Mouse (Mus musculus): ENCODE results near the gene Rpain. TPM values are rescaled to one million over a fixed set of nuclear protein-coding genes. Genes with fewer than 3 reads are reported as not detected.

Rpain gene
- polyA plus RNA-seq, 1 experiment from 2014 or later: 89.1 TPM

DNA sequence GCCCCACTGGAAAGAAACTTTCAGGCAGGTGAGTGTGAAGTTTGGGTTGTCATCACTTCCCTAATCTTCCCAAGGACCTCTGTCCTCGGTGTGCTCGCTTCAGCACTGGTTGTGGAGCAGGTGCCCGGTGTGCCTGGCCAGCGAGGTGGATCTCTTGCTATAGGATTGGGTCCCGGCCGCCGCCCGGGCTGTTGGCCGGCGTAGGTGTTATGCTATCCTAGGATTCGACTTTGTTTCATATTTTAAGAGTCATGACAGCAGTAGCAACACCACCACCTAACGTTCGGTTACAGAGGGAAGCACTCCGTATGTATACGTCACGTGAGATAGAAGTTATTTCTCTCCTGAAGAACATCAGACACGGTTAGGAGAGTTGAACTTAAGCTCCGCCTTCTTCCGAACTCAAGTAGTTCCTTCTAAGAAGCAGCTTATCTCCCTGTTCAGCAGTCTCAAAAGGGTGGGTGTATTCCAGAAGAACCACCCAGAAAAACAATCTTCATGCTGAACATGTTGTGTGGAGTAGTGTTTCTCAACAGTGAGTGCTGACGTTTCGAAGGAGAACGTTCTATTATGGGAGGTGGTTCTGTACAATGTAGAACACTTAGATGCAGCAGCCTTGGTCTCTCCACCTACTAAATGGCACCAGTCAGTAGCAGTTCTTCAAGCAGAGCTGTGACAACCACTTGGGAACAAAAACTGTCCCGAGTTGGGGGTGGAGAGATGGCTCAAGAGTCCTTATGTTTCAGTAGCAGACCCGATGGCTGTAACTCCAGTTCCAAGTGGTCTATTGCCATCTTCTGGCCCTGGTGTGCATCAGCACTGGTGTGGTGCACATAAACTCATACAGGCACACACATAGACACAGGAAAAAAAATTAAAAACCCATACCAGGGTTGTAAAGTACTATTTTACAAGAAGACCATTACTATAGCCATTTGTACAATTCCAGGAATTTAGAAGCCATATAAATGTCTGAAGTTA lies 837 bp downstream of the Rpain start:
- ATAC-seq (ENCODE audit: insufficient read depth): peak; percentile 61
- Histone ChIP-seq H3K27ac (replicated peaks) (peak overlapping the region; percentile 98), H3K4me3 (replicated peaks) (peak overlapping the region; percentile 94), H3K27me3 (no peaks in the 10 kb centered on the region), H3K36me3 (replicated peaks) (peaks cover 52% of the 10 kb centered on the region), H3K9me3 (replicated peaks) (no peaks in the 10 kb centered on the region), H3K4me2 (peak overlapping the region; percentile 79), H3K9ac (peak overlapping the region; percentile 83), H3K4me1 (replicated peaks) (peaks cover 54% of the 10 kb centered on the region)
- 5% methylated on average over 24 of the region's 24 CpGs for WGBS (ENCODE audit: insufficient replicate concordance)

DNA sequence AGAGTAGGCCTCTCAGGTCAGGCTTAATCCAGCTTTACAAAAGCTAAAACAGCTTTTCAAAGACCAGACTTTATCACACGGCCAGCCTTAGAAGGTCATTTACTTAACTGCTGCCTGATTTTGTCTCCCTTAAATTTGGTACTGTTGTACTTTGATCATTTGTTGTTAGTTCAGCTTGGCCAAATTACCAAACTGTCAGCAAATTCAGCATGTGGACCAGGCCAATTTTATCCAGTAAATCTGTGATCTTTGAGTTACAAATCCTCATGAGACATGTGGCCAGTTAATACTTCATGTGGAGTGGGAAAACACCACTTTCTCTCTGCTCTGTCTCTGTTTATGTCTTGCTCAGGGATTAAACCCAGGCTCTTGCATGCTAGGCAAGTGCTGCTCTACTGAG lies 2.6 kb downstream of the Rpain start:
- no peak overlapping the region for H3K4me3 ChIP-seq (replicated peaks)
- H3K4me1 ChIP-seq (replicated peaks): peaks cover 52% of the 10 kb centered on the region
- H3K27me3 ChIP-seq: no peaks in the 10 kb centered on the region
- 51% methylated on average over 1 of the region's 1 CpGs for WGBS (ENCODE audit: insufficient replicate concordance)
- H3K9me3 ChIP-seq (replicated peaks): no peaks in the 10 kb centered on the region
- H3K36me3 ChIP-seq (replicated peaks): peaks cover 62% of the 10 kb centered on the region
- no peak overlapping the region for H3K9ac ChIP-seq
- H3K27ac ChIP-seq (replicated peaks): 0 out of 2 replicates have a peak overlapping the region, but pooled peaks have one; percentile 0
- peak overlapping the region; percentile 79 for H3K4me2 ChIP-seq
- ATAC-seq (ENCODE audit: insufficient read depth): no peak

DNA sequence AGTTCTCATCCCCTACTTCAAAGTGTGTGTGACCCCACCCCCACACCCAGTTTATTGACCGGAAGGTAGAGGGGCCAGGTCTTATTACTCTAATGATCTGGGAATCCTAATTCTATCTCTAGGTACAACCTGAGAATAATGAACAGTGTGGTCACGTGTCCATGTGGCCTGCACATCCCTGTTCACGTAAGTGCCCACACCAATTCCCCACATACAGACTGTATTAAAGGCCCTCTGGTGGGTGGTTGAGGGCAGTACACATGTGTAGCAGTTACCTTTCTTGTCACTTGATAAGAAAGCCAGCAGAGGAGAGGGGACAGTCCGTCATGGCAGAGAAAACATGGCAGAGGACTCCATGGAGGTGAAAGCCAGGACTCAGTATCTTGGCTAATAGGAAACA lies 3.9 kb downstream of the Rpain start:
- peaks cover 42% of the 10 kb centered on the region for H3K4me1 ChIP-seq (replicated peaks)
- H3K4me2 ChIP-seq: no peak overlapping the region
- 71% methylated on average over 4 of the region's 4 CpGs for WGBS (ENCODE audit: insufficient replicate concordance)
- no peak overlapping the region for H3K9ac ChIP-seq
- ATAC-seq (ENCODE audit: insufficient read depth): no peak
- H3K27ac ChIP-seq (replicated peaks): no peak overlapping the region
- no peak overlapping the region for H3K4me3 ChIP-seq (replicated peaks)
- no peaks in the 10 kb centered on the region for H3K9me3 ChIP-seq (replicated peaks)
- no peaks in the 10 kb centered on the region for H3K27me3 ChIP-seq
- H3K36me3 ChIP-seq (replicated peaks): peaks cover 74% of the 10 kb centered on the region

DNA sequence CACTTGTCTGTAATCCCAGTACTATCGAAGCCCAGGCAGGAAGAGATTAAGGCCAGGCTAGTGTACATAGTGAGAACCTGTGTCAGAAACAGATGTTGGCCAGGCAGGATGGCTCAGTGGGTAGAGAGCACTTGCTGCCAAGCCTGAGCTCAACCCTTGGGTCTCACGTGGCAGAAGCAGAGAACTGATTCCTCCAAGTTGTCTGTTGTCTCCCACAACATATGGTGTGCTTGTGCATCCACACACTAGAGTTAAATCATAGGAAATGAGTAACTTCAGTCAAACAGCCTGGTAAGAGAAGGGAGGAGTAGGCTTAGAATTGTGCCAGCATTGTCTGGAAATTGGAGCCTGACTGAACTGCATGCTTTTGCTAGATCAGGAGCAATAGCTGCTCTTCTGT lies 5.2 kb downstream of the Rpain start:
- H3K36me3 ChIP-seq (replicated peaks): peaks cover 87% of the 10 kb centered on the region

DNA sequence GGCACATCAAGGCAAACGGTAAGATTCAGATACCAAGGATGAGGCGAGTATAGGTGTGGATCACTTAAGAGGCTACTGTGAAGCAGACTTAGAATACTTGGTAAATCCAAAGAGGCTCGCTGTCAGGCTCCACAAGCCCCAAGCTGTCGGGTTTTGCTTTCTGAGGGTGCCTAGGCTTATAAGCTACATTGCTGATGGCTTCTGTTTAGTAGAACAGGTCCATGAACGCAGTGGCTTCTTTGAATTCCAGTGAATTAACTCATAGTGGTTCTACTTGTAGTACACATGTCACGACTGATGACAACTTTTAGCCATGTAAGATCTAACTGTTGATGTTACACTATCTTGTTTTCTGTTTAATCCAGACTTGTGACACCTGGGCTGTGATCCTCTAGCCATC lies 7.3 kb downstream of the Rpain start:
- H3K9ac ChIP-seq: no peak overlapping the region
- no peak overlapping the region for H3K4me3 ChIP-seq (replicated peaks)
- ATAC-seq (ENCODE audit: insufficient read depth): no peak
- no peaks in the 10 kb centered on the region for H3K9me3 ChIP-seq (replicated peaks)
- whole genome bisulfite sequencing (ENCODE audit: insufficient replicate concordance): 78% methylated on average over 6 of the region's 6 CpGs
- H3K36me3 ChIP-seq (replicated peaks): peaks cover 90% of the 10 kb centered on the region
- no peak overlapping the region for H3K27ac ChIP-seq (replicated peaks)
- H3K27me3 ChIP-seq: no peaks in the 10 kb centered on the region
- no peak overlapping the region for H3K4me2 ChIP-seq
- H3K4me1 ChIP-seq (replicated peaks): peaks cover 53% of the 10 kb centered on the region

More for the DNA sequence above, 5.2 kb downstream of the Rpain start:
- Histone ChIP-seq H3K9ac (no peak overlapping the region), H3K4me3 (replicated peaks) (no peak overlapping the region), H3K27ac (replicated peaks) (no peak overlapping the region), H3K9me3 (replicated peaks) (no peaks in the 10 kb centered on the region), H3K4me2 (no peak overlapping the region), H3K4me1 (replicated peaks) (peaks cover 47% of the 10 kb centered on the region), H3K27me3 (no peaks in the 10 kb centered on the region)
- ATAC-seq (ENCODE audit: insufficient read depth): no peak
- WGBS (ENCODE audit: insufficient replicate concordance): 43% methylated on average over 2 of the region's 2 CpGs

DNA sequence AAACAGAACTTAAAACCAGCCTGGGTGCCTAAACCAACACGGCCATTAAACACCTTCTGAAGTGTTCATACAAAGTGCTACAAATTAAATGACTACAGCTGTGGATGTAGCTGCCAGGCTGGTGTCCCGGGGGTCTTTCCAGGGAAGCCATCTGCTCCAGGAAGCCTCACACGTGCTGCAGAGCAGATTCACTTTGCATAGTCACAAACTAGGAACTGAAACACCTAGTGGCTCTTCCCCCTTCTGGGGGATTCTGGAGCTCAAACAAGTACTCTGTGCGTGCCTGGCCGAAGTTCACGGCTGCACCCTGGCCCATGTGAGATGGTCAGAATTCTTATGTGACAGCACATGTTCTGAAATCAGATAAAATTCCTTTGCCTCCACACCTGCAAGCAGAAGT lies 10.2 kb downstream of the Rpain start:
- Histone ChIP-seq H3K4me3 (replicated peaks) (no peak overlapping the region), H3K36me3 (replicated peaks) (peaks cover 71% of the 10 kb centered on the region), H3K27me3 (no peaks in the 10 kb centered on the region), H3K27ac (replicated peaks) (no peak overlapping the region), H3K9me3 (replicated peaks) (no peaks in the 10 kb centered on the region), H3K9ac (no peak overlapping the region), H3K4me1 (replicated peaks) (peaks cover 38% of the 10 kb centered on the region), H3K4me2 (peak overlapping the region; percentile 99; the same call in 1 of the 2 replicates)
- no peak for ATAC-seq (ENCODE audit: insufficient read depth)
- WGBS (ENCODE audit: insufficient replicate concordance): 86% methylated on average over 6 of the region's 6 CpGs

DNA sequence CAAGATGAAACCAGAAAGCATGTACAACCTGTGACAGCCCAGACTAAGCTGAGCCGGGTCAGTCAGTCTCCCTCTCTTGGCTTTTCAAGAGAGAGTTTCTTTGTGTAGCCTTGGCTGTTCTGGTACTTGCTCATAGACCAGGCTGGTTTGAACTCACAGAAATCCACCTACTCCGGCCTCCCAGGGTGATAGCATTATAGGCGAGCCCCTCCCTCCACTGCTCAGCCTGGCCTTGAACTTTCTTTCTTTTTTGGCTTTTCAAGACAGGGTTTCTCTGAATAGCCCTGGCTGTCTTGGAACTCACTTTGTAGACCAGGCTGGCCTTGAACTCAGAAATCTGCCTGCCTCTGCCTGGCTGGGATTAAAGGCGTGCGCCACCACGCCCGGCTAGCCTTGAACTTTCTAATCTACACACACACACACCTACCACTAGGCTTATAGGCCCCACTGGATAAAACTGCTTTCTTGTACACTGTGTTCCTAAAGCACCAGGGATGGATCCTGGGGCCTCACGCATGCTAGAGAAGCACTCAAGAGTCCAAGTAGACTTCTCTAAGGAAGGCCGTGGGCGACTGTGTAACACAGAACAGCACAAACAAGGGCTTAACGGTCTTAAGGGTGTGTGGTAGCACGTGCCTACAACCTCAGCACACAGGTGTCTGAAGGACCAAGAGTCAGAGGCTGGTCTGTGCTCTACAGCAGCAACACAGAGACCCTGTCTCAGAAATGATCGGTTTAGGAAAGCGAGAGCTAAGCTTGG lies 10.9 kb downstream of the Rpain start:
- H3K4me3 ChIP-seq (replicated peaks): peak overlapping the region; percentile 91
- H3K27ac ChIP-seq (replicated peaks): 0 out of 2 replicates have a peak overlapping the region, but pooled peaks have one; percentile 24
- peaks cover 38% of the 10 kb centered on the region for H3K4me1 ChIP-seq (replicated peaks)
- ATAC-seq (ENCODE audit: insufficient read depth): no peak
- peak overlapping the region; percentile 99 for H3K4me2 ChIP-seq
- WGBS (ENCODE audit: insufficient replicate concordance): 72% methylated on average over 14 of the region's 14 CpGs
- H3K27me3 ChIP-seq: no peaks in the 10 kb centered on the region
- peak overlapping the region; percentile 81 for H3K9ac ChIP-seq
- H3K36me3 ChIP-seq (replicated peaks): peaks cover 71% of the 10 kb centered on the region
- no peaks in the 10 kb centered on the region for H3K9me3 ChIP-seq (replicated peaks)

DNA sequence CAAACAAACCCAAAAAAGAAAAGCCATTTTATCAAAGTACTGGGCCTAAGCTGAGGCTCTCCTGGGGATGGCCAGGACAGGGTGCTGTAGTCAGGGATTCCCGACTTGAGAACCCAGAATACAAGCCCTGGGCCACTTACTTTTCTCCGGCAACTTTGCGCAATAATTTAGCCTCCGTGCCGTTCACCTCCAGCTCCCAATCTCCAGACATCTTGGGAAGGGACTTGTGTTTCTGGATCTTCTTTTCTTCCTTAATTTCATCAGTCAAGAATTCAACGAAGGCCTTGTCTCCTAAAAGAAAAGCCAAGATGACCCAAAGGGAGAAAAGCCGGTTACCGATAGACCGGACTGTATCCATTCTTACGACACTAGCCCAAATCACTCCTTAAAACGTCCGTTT lies 12.0 kb downstream of the Rpain start:
- H3K4me3 ChIP-seq (replicated peaks): peak overlapping the region; percentile 91
- H3K9me3 ChIP-seq (replicated peaks): no peaks in the 10 kb centered on the region
- peaks cover 38% of the 10 kb centered on the region for H3K4me1 ChIP-seq (replicated peaks)
- H3K4me2 ChIP-seq: peak overlapping the region; percentile 99
- WGBS (ENCODE audit: insufficient replicate concordance): 4% methylated on average over 12 of the region's 12 CpGs
- no peak for ATAC-seq (ENCODE audit: insufficient read depth)
- peaks cover 70% of the 10 kb centered on the region for H3K36me3 ChIP-seq (replicated peaks)
- 0 out of 2 replicates have a peak overlapping the region, but pooled peaks have one; percentile 73 for H3K27ac ChIP-seq (replicated peaks)
- peak overlapping the region; percentile 81 for H3K9ac ChIP-seq
- no peaks in the 10 kb centered on the region for H3K27me3 ChIP-seq

DNA sequence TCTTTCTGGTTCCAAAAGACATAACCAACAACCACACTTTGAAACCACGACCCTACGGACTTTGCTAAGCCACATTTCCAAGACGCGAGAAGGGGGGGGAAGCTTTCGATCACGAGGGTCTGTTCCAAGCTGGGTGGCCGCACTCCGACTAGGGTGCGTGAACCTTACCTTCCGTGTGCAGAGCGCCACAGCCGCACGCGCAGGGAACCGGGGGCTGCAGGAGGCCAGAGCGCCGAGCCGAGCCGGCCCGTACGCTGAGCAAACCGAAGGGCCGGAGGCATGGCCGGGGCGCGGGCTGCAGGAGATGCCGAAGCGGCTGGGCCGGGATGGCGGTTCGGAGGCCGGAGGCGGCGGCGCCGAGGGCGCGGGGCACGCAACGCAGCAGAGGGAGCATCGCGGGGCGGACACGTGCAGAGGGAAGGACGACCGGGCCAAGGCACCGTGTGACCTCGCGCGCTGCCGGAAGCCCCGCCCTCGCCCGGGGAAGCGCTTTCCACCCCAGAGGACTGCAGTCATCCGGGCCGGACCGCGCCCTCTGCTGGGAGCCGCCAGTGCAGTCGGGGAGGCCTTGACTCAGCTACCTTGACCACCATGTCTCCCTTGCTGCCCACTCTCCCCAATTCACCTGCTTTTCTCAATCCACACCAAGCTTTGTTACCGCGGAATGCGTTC lies 12.7 kb downstream of the Rpain start, which contains the start of gene C1qbp:
C1qbp (minus strand) TSS at position 470 of the 672 bp plus-strand sequence.
- Histone ChIP-seq H3K4me2 (peak within 1 kb of the TSS; percentile 99), H3K27ac (replicated peaks) (peak within 1 kb of the TSS; percentile 73), H3K36me3 (replicated peaks) (peaks cover 70% of the 10 kb centered on the region), H3K4me1 (replicated peaks) (peaks cover 38% of the 10 kb centered on the region), H3K9ac (peak within 1 kb of the TSS; percentile 81), H3K9me3 (replicated peaks) (no peaks in the 10 kb centered on the region), H3K27me3 (no peaks in the 10 kb centered on the region), H3K4me3 (replicated peaks) (peak within 1 kb of the TSS; percentile 91)
- under 1% methylated on average over 60 of the region's 64 CpGs for WGBS (ENCODE audit: insufficient replicate concordance)
- ATAC-seq (ENCODE audit: insufficient read depth): peak; percentile 94

DNA sequence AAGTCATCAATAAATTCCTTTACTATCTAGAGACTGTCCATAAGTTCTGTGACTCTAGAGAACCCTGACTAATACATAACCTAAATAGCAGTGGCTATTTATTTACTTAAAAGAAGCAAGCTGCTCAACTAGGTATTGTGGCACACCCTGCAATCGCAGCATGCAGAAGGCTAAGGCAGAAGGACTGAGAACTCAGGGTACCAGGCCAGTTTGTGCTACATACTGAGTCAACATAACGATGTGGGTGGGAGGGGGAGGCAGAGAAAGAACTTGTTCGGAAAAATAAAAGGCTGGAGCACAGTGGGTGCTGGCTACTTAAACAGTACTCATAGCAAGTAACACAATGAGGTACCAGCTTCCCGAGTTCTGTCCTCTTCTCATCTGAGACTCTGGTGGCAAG lies 31.2 kb downstream of the Rpain start:
- Histone ChIP-seq H3K27ac (replicated peaks) (no peak overlapping the region), H3K9me3 (replicated peaks) (no peaks in the 10 kb centered on the region), H3K4me1 (replicated peaks) (peaks cover 29% of the 10 kb centered on the region), H3K4me2 (no peak overlapping the region), H3K9ac (no peak overlapping the region), H3K4me3 (replicated peaks) (no peak overlapping the region), H3K27me3 (no peaks in the 10 kb centered on the region), H3K36me3 (replicated peaks) (peaks cover 41% of the 10 kb centered on the region)
- 73% methylated on average over 4 of the region's 4 CpGs for WGBS (ENCODE audit: insufficient replicate concordance)
- no peak for ATAC-seq (ENCODE audit: insufficient read depth)

All from liver, embryonic 15.5 days (tissue).